ENCODE assay signal across 10 mouse cellular contexts in genomic region chr2:77126939-77127338, GRCm38 (mm10). TPM values are rescaled to one million over a fixed set of nuclear protein-coding genes. Genes with fewer than 3 reads are reported as not detected.
DNase-seq lines count a peak whose midpoint lies in the region; ATAC-seq lines count a peak whose summit lies in the region.
"Had no signal": no experiment of that assay in that cellular context is flagged by ENCODE, and none has a peak within 500 bp of the region (broad histone marks: within the 10 kb centered on the region; RNA-seq: fewer than 3 reads in every experiment).

No protein-coding gene starts in this region.

- no peak overlapping the region for H3K9ac ChIP-seq in kidney, embryonic 14.5 days (ENCODE audit: low read depth, low read length)

- no peak overlapping the region for H3K4me3 ChIP-seq in kidney, embryonic 14.5 days (ENCODE audit: low read length)

- WGBS in kidney, embryonic 14.5 days = 96% methylated on average over 1 of the region's 1 CpGs

- H3K36me3 ChIP-seq in kidney, embryonic 14.5 days (ENCODE audit: control insufficient read depth, insufficient read depth, low read length) = no peaks in the 10 kb centered on the region

- no peak overlapping the region for H3K27ac ChIP-seq in kidney, embryonic 14.5 days (ENCODE audit: low read depth, low read length)

- peak; percentile 35 to 60 for DNase-seq in heart, adult 18-20 months
- no peak for DNase-seq in heart, postnatal 36 days
- DNase-seq in NIH3T3 (ENCODE audit: low read depth) = peak; percentile 43
- DNase-seq in right cerebral cortex, postnatal 4 days = no peak
- DNase-seq in urinary bladder, postnatal 36 days (ENCODE audit: low spot score in 2 of 2) = no peak
- DNase-seq: cerebellum, postnatal 36 days; kidney, postnatal 25 days had no signal

- H3K9me3 ChIP-seq in kidney, embryonic 14.5 days (ENCODE audit: control insufficient read depth, low read length) = no peaks in the 10 kb centered on the region

- H3K4me1 ChIP-seq in kidney, embryonic 14.5 days (ENCODE audit: control insufficient read depth, insufficient read depth, low read length) = no peaks in the 10 kb centered on the region

- no peak overlapping the region for H3K4me2 ChIP-seq in kidney, embryonic 14.5 days (replicated peaks; ENCODE audit: low read depth, low read length)

- no peaks in the 10 kb centered on the region for H3K27me3 ChIP-seq in kidney, embryonic 14.5 days (ENCODE audit: control insufficient read depth, insufficient read depth, low read length)

- intact Hi-C loops in heart, postnatal 36 days (cut with DNase I) = no loop called here

- ATAC-seq in erythroblast, adult 5-6 weeks (replicated peaks; ENCODE audit: low FRiP score, poor library complexity, severe bottlenecking) = peak; percentile 90
- ATAC-seq in megakaryocyte, adult 5-6 weeks (ENCODE audit: poor library complexity, severe bottlenecking) = 0 out of 2 replicates have a peak, but pooled peaks have one; percentile 35
- ATAC-seq in kidney, embryonic 14.5 days (ENCODE audit: low FRiP score, low TSS enrichment) = no peak

RNA-seq across cellular contexts. Expression of gene Ccdc141, which starts 43.5 kb away (rescaled TPM):
- total RNA-seq in heart, adult 18-20 months (2021) = 100 to 1,000 TPM; 149 to 219 TPM
- 100 to 1,000 TPM; 196 to 201 TPM for total RNA-seq in heart, postnatal 36 days (2021)
- total RNA-seq in erythroblast, adult 5-6 weeks (2015; ENCODE audit: low replicate concordance) = 0.42 and 4.4 TPM in 2 replicates
- total RNA-seq in erythroblast, adult 5-6 weeks (2017; ENCODE audit: low replicate concordance) = 2.0 and 3.5 TPM in 2 replicates
- 0.07 TPM in 1 of 2 replicates, not detected in the other for total RNA-seq in megakaryocyte, adult 5-6 weeks (2015)
- 0.07 TPM in 1 of 2 replicates, not detected in the other for total RNA-seq in megakaryocyte, adult 5-6 weeks (2017)
- 5.6 and 13.6 TPM in 2 replicates for polyA plus RNA-seq in kidney, embryonic 14.5 days (2014; fragmentation: Nextera tagmentation; extraction: Ambion mirVana)

Comparison
In these comparisons a context has a peak if more than half of its experiments do, and no peak if none do; other contexts are left out.
1. DNase-seq: peak in heart, adult 18-20 months (2 of 2) and NIH3T3 (single experiment); none in heart, postnatal 36 days (0 of 2), right cerebral cortex, postnatal 4 days (single experiment) and urinary bladder, postnatal 36 days (0 of 2).
2. RNA of gene Ccdc141, which starts 43.5 kb away (total RNA-seq): 149 to 219 TPM in heart, adult 18-20 months and 196 to 201 TPM in heart, postnatal 36 days; 0.42 to 4.4 TPM in erythroblast, adult 5-6 weeks and 0.07 TPM in megakaryocyte, adult 5-6 weeks; every median in the first group is over 10 times any median in the second.